Mouse (Mus musculus) midbrain, embryonic 16.5 days (tissue): ENCODE measurements around the gene Prkra. TPM values are rescaled to one million over a fixed set of nuclear protein-coding genes. Genes with fewer than 3 reads are reported as not detected.
A peak's percentile ranks its signal among the peaks of the same experiment; 100 is the strongest.

Source experiments
- ATAC-seq: fragments of 200-750 bp; cut with Nextera tagmentation; 2 replicates; pipeline ENCODE4 v1.8.0; 2017; ENCODE audit warnings: moderate TSS enrichment
- H3K27ac ChIP-seq: fragments of 300-500 bp; sonication (generic); 2 replicates; pipeline ENCODE4 v1.5.1; 2014; ENCODE audit warnings: mild to moderate bottlenecking, low read length, mixed read lengths
- H3K27me3 ChIP-seq: fragments of 300-500 bp; sonication (generic); 2 replicates; pipeline ENCODE4 v1.6.1; 2014; ENCODE audit warnings: low read depth, low read length, mixed read lengths; ENCODE audit not compliant: control insufficient read depth, insufficient read depth
- H3K36me3 ChIP-seq: fragments of 300-500 bp; sonication (generic); 2 replicates; pipeline ENCODE4 v1.6.1; 2014; ENCODE audit warnings: mild to moderate bottlenecking, low read length, moderate library complexity, mixed read lengths; ENCODE audit not compliant: control insufficient read depth, insufficient read depth
- H3K4me1 ChIP-seq: fragments of 300-500 bp; sonication (generic); 2 replicates; pipeline ENCODE4 v1.6.1; 2014; ENCODE audit warnings: mild to moderate bottlenecking, low read length, mixed read lengths; ENCODE audit not compliant: control insufficient read depth, insufficient read depth
- H3K4me2 ChIP-seq: fragments of 300-500 bp; sonication (generic); 2 replicates; pipeline ENCODE4 v1.6.1; 2014; ENCODE audit warnings: mild to moderate bottlenecking, low read length, mixed read lengths
- H3K4me3 ChIP-seq: fragments of 300-500 bp; sonication (generic); 2 replicates; pipeline ENCODE4 v1.5.1; 2014; ENCODE audit warnings: low read depth, mild to moderate bottlenecking, low read length, moderate library complexity, mixed read lengths
- H3K9ac ChIP-seq: fragments of 300-500 bp; sonication (generic); 2 replicates; pipeline ENCODE4 v1.6.1; 2014; ENCODE audit warnings: low read depth, low read length, mixed read lengths
- H3K9me3 ChIP-seq: fragments of 300-500 bp; sonication (generic); replicated peaks from 2 replicates; pipeline ENCODE4 v1.6.1; 2014; ENCODE audit warnings: mild to moderate bottlenecking, low read length, mixed read lengths; ENCODE audit not compliant: control insufficient read depth, poor library complexity, severe bottlenecking
- WGBS: fragments of 180-500 bp; shearing (Covaris S2); extraction: QIAGEN DNeasy Blood & Tissue Kit; methylation state at CpG from one replicate; pipeline ENCODE4 v1.1.7; 2014; 5-methylcytosine and 5-hydroxymethylcytosine counted together
- polyA plus RNA-seq: library from polyadenylated mRNA; unstranded; fragments of >200 nt; fragmentation: Nextera tagmentation; extraction: Ambion mirVana; gene quantifications from 2 replicates; pipeline ENCODE4 v1.2.1, GENCODE M21; 2015

The Prkra gene
- polyA plus RNA-seq, 1 experiment from 2014 or later = 119 TPM

DNA sequence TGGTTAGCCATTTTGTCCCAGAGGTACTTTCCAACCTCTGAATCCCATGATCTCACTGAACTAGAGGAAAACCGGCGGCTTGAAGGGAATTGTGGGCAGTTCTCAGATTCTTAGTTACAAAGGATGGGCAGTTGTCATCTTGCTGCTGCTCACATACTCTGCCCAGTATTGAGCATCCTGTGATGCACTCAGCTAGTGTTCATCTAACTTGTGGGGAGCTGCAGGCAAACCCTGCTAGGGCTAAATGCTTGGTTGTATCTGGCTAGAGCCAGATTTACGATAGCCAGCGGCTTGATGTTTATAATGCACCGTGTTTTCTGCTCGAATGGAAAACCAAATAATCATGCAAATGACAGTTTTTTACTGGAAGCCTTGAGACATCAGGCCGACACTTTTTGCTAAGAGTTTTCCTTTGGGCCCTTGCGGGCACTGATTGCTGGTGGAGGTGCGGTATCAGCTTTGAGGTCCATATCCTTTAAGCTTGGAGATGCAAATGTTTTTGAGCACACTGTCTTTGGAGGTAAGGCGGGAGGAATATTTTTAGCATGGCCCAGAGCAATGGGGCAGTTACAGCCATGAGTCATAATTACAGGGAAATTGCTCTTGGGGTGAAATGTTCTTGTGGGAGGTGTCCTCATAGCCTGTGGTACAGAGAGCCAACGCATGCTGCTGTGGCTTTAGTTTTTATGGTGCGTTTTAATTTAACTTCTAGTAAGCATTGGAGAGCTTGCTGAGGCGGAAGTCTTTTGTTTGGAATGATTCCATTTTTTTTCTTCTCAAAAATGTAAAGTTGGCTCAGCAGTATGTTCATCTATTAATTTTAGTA, 28.8 kb upstream of the Prkra start:
- no peaks in the 10 kb centered on the region for H3K36me3 ChIP-seq
- ATAC-seq = no peak
- peaks cover 24% of the 10 kb centered on the region for H3K4me1 ChIP-seq
- WGBS = 64% methylated on average over 13 of the region's 13 CpGs
- H3K4me3 ChIP-seq = peak overlapping the region; percentile 73
- no peaks in the 10 kb centered on the region for H3K9me3 ChIP-seq
- H3K9ac ChIP-seq = peak overlapping the region; percentile 81
- no peaks in the 10 kb centered on the region for H3K27me3 ChIP-seq
- no peak overlapping the region for H3K27ac ChIP-seq
- H3K4me2 ChIP-seq = peak overlapping the region; percentile 67

DNA sequence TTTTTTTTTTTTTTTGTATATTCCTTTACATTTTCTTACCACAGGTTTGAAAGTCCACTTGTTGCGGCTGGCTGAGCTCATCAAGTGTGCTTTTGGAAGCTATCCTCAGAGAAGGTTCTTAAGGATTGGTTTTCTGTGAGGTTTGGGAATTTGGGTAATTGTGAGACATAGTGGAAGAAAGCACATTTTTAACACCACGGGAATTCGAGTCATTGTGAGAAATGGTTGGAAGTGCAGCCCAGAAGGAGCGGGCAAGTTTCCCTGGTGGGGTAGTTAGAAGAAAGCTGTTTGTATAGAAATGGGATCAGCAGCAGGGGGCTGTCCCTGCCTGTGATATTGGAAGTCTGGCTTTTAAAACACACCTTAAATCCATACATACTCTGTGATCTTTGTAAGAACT, 28.1 kb upstream of the Prkra start:
- no peak for ATAC-seq
- 8% methylated on average over 4 of the region's 4 CpGs for WGBS

DNA sequence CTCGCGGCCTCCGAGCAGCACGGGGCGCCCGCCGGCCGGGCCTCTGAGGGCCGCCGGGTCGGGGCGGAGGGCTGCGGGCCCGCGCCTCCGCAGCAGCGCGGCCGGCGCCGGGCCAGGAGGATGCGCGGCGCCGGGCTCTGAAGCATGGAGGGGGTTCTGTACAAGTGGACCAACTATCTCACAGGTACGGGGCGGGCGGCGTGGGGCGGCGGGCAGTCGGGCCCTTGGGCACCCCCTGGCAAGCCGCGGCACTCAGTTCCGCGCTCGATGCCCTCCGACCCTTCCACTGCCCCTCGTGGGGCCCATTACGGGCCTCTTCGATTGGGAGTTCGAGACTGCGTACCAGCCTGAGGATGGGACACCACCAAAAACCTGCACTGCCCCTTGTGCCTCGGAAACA, 27.6 kb upstream of the Prkra start:
- Histone ChIP-seq H3K27me3 (no peaks in the 10 kb centered on the region), H3K36me3 (no peaks in the 10 kb centered on the region), H3K4me1 (peaks cover 25% of the 10 kb centered on the region), H3K4me3 (peak overlapping the region; percentile 73), H3K27ac (peak overlapping the region; percentile 81), H3K4me2 (peak overlapping the region; percentile 67), H3K9me3 (no peaks in the 10 kb centered on the region), H3K9ac (peak overlapping the region; percentile 81)
- peak; percentile 71 for ATAC-seq
- under 1% methylated on average over 32 of the region's 44 CpGs for WGBS

More for the DNA sequence above, 28.1 kb upstream of the Prkra start:
- peak overlapping the region; percentile 81 for H3K9ac ChIP-seq
- no peak overlapping the region for H3K27ac ChIP-seq
- H3K4me1 ChIP-seq = peaks cover 25% of the 10 kb centered on the region
- no peaks in the 10 kb centered on the region for H3K9me3 ChIP-seq
- peak overlapping the region; percentile 67 for H3K4me2 ChIP-seq
- H3K36me3 ChIP-seq = no peaks in the 10 kb centered on the region
- peak overlapping the region; percentile 73 for H3K4me3 ChIP-seq
- H3K27me3 ChIP-seq = no peaks in the 10 kb centered on the region

DNA sequence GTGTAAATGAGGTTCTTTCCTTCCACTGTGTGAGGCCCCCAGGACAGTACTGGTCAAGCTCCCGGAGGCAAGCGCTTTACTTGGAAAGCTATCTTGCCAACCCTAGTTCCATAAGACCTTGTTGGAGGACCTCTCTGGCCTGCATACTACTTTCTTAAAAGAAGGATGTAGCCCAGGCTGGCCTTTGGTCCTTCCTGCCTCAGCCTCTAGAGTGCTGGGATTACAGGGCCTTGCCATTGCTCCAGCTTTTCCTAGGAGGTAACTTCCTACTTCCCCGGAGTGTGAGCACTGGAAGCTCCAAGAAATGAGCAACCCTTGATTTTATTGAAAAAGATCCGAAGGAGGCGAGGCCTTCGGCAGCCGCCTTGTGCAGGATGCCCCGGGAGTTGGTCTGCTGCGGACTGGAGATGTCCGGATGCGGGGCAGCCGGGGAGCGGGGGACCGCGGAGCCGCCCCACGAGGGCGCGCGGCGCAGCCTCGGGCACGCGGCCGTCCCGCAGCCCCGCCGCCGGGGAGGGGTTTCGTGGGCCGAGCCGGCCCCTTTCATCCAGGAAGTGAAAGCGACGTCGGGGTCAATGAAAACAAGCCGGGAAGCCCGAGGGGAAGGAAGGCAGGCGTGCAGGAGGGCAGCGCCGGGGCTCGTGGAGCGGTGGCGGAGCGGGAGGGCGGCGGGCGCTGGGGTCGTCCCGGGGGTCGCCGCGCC, 27.1 kb upstream of the Prkra start, which contains the start of gene Plekha3:
Gene Plekha3 (plus strand): TSS at position 557 of the 703 bp plus-strand sequence.
- ATAC-seq = peak; percentile 81
- Histone ChIP-seq H3K4me3 (peak within 1 kb of the TSS; percentile 73), H3K27ac (peak within 1 kb of the TSS; percentile 81), H3K4me2 (peak within 1 kb of the TSS; percentile 67), H3K4me1 (peaks cover 25% of the 10 kb centered on the region), H3K9ac (peak within 1 kb of the TSS; percentile 81), H3K27me3 (no peaks in the 10 kb centered on the region), H3K9me3 (no peaks in the 10 kb centered on the region), H3K36me3 (no peaks in the 10 kb centered on the region)
- WGBS = 5% methylated on average over 39 of the region's 52 CpGs

GRCm38 (mm10) chr2:76673472-76674081, 25.8 kb upstream of the Prkra start:
- Histone ChIP-seq H3K9me3 (no peaks in the 10 kb centered on the region), H3K9ac (peak overlapping the region; percentile 56; the same call in 1 of the 2 replicates), H3K27ac (peak overlapping the region; percentile 66), H3K4me1 (peaks cover 25% of the 10 kb centered on the region), H3K4me2 (peak overlapping the region; percentile 57), H3K27me3 (no peaks in the 10 kb centered on the region), H3K36me3 (no peaks in the 10 kb centered on the region), H3K4me3 (peak overlapping the region; percentile 34)
- WGBS = 37% methylated on average over 7 of the region's 7 CpGs
- ATAC-seq = no peak; the same call in 1 of the 2 replicates

- Histone ChIP-seq H3K4me2 (peak within 1 kb of the TSS; percentile 57), H3K9me3 (no peaks in the 10 kb centered on the region), H3K27me3 (no peaks in the 10 kb centered on the region), H3K27ac (peak within 1 kb of the TSS; percentile 66), H3K9ac (peak within 1 kb of the TSS; percentile 56), H3K4me3 (peak within 1 kb of the TSS; percentile 34), H3K4me1 (peaks cover 25% of the 10 kb centered on the region), H3K36me3 (no peaks in the 10 kb centered on the region)
- ATAC-seq = peak; percentile 93
- under 1% methylated on average over 17 of the region's 17 CpGs for WGBS
These were observed 25.2 kb upstream of the Prkra start, which contains the start of gene Fkbp7 for GRCm38 (mm10) chr2:76672966-76673392. Fkbp7 (minus strand) TSS chr2:76673116.

DNA sequence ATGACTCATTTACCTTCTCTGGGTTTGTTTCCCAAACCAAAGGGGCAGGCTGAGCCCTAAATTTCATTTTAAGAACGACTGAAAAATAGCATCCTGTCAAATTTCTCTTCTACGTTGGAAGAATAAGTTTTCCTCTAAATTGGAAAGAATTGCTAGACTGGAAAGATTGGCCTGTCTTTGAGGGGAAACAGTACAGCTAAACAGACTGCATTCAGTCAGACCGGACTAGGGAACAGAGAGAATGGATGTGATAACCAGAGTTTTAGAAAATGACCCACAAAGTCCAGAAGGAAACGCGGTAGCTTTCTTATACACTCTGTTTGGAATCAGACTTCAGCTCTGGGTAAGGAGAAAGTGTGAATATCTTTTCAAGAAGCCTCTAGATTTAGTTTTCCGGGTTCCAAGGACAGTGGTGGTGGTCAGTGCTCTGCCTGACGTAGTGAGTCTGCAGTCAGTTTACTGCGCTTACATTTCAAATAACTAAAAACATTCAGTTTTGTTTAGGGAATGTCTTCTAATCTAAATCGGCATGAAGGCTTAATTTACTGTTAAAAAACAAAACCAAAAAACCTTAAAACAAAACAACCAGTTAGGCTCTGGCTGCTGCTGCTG, 24.4 kb upstream of the Prkra start:
- Histone ChIP-seq H3K4me2 (peak overlapping the region; percentile 57), H3K4me1 (peaks cover 25% of the 10 kb centered on the region), H3K9ac (peak overlapping the region; percentile 56), H3K36me3 (no peaks in the 10 kb centered on the region), H3K9me3 (no peaks in the 10 kb centered on the region), H3K27me3 (no peaks in the 10 kb centered on the region), H3K4me3 (peak overlapping the region; percentile 34), H3K27ac (peak overlapping the region; percentile 66)
- WGBS = 43% methylated on average over 9 of the region's 9 CpGs
- no peak for ATAC-seq

- Histone ChIP-seq H3K4me2 (peak overlapping the region; percentile 57), H3K4me3 (0 out of 2 replicates have a peak overlapping the region, but pooled peaks have one; percentile 34), H3K27ac (no peak overlapping the region), H3K4me1 (peaks cover 22% of the 10 kb centered on the region), H3K27me3 (no peaks in the 10 kb centered on the region), H3K9ac (peak overlapping the region; percentile 56; the same call in 1 of the 2 replicates), H3K36me3 (no peaks in the 10 kb centered on the region), H3K9me3 (no peaks in the 10 kb centered on the region)
- 80% methylated on average over 6 of the region's 6 CpGs for WGBS
- no peak for ATAC-seq
These were observed 23.8 kb upstream of the Prkra start for GRCm38 (mm10) chr2:76671641-76672040.
